Mouse (Mus musculus) megakaryocyte, embryonic 14.5 days (primary cell): ENCODE data around the gene Rnf123.

ENCODE experiments used
- FLI1 ChIP-seq: IDR thresholded peaks from 2 replicates; pipeline ENCODE4 v1.6.1; 2012; ENCODE audit warnings: low read length, inconsistent platforms, mixed read lengths
- GATA1 ChIP-seq: IDR thresholded peaks from 3 replicates; pipeline ENCODE4 v1.6.1; 2012; ENCODE audit warnings: mixed read lengths, low read length, inconsistent platforms, borderline replicate concordance

DNA sequence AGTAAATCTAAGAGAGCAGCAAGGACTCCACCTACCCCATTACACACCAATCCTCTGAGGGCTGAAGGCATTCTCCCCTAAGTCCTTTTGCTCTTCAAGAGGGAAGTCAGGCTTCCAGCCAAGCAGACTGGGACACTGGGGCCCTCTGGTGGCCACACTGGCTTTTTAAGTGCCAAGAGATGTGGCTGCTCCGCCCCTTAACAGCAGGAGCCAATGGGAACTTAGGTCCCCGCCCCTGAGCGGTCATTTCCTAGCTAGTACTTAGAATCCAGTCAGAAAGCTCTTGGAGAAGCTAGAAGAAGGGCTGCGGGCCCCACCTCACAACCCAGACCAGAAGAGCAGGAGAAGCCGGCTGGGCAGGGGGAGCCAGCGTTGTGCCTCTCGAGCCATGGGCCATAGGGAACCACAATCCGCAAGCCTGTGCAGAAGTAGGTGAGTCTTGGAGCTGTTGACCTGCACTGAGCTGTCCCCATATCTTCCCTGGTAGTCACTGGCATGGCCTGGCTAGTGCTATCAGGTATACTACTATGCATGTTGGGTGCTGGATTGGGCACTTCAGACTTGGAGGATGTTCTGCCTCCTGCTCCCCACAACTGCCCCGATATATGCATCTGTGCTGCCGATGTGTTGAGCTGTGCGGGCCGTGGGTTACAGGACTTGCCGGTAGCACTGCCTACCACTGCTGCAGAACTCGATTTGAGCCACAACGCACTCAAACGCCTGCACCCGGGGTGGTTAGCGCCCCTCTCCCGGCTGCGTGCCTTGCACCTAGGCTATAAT, 30.1 kb downstream of the Rnf123 start, which contains the start of gene Amigo3:
- TF ChIP-seq GATA1 (no peak), FLI1 (no peak)
